Mouse (Mus musculus) lung, embryonic 14.5 days (tissue): ENCODE data around the gene Sp1. TPM values are rescaled to one million over a fixed set of nuclear protein-coding genes. Genes with fewer than 3 reads are reported as not detected.
A peak's percentile ranks its signal among the peaks of the same experiment; 100 is the strongest.

Experiments
- ATAC-seq: fragments of 200-750 bp; cut with Nextera tagmentation; 2 replicates; pipeline ENCODE4 v1.8.0; 2017; ENCODE audit warnings: mild to moderate bottlenecking, moderate TSS enrichment, moderate library complexity; ENCODE audit not compliant: insufficient read depth
- DNase-seq: peaks from one replicate; pipeline ENCODE4 v3.0.0-alpha.2; 2015
- H3K27ac ChIP-seq: fragments of 300-500 bp; sonication (generic); 2 replicates; pipeline ENCODE4 v1.5.1; 2014; ENCODE audit warnings: low read depth, mild to moderate bottlenecking, moderate library complexity
- H3K27me3 ChIP-seq: fragments of 300-500 bp; sonication (generic); 2 replicates; pipeline ENCODE4 v1.6.1; 2014; ENCODE audit warnings: low read length, control low read depth; ENCODE audit not compliant: insufficient read depth
- H3K36me3 ChIP-seq: fragments of 300-500 bp; sonication (generic); 2 replicates; pipeline ENCODE4 v1.6.1; 2014; ENCODE audit warnings: control low read depth; ENCODE audit not compliant: insufficient read depth
- H3K4me1 ChIP-seq: fragments of 300-500 bp; sonication (generic); 2 replicates; pipeline ENCODE4 v1.6.1; 2014; ENCODE audit warnings: antibody characterized with exemption, control low read depth; ENCODE audit not compliant: insufficient read depth
- H3K4me2 ChIP-seq: fragments of 300-500 bp; sonication (generic); 2 replicates; pipeline ENCODE4 v1.6.1; 2014; ENCODE audit warnings: mild to moderate bottlenecking
- H3K4me3 ChIP-seq: fragments of 300-500 bp; sonication (generic); 2 replicates; pipeline ENCODE4 v1.5.1; 2014; ENCODE audit warnings: low read depth, low read length
- H3K9ac ChIP-seq: fragments of 300-500 bp; sonication (generic); 2 replicates; pipeline ENCODE4 v1.6.1; 2014
- H3K9me3 ChIP-seq: fragments of 300-500 bp; sonication (generic); 2 replicates; pipeline ENCODE4 v1.6.1; 2016; ENCODE audit warnings: low read depth, low read length, control low read depth
- CTCF ChIP-seq: IDR thresholded peaks from 2 replicates; pipeline ENCODE4 v1.5.1; 2016; ENCODE audit warnings: antibody characterized with exemption, low read depth
- WGBS: fragments of 180-500 bp; shearing (Covaris S2); extraction: QIAGEN DNeasy Blood & Tissue Kit; methylation state at CpG from one replicate; pipeline ENCODE4 v1.1.7; 2014; 5-methylcytosine and 5-hydroxymethylcytosine counted together
- polyA plus RNA-seq: library from polyadenylated mRNA; unstranded; fragments of >200 nt; fragmentation: Nextera tagmentation; extraction: Ambion mirVana; gene quantifications from 2 replicates; pipeline ENCODE4 v1.2.1, GENCODE M21; 2014

The Sp1 gene
- polyA plus RNA-seq, 1 experiment from 2014 or later = 16.1 TPM

DNA sequence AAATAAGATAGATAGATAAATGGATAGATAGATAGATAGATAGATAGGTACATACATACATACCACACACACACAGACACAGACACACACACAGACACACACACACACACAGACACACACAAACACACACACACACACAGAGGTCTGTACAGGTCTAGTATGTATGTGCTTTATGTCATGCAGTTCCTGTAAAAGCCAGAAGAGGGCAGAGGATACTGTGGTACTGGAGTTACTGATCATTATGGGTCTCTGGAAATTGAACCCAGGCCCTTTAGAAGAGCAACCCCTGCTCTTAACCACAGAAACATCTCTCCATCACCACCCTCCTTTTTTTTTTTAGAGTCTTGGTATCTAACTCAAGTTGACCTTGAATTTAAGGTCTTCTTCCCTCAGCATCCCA, 57.7 kb downstream of the Sp1 start:
- no peak overlapping the region for H3K27ac ChIP-seq
- peak; percentile 54 for TF ChIP-seq CTCF
- H3K4me1 ChIP-seq = no peaks in the 10 kb centered on the region
- H3K4me2 ChIP-seq = no peak overlapping the region
- ATAC-seq = no peak
- H3K9me3 ChIP-seq = no peaks in the 10 kb centered on the region
- H3K4me3 ChIP-seq = no peak overlapping the region
- 0 out of 2 replicates have a peak, but pooled peaks cover 3% of the 10 kb centered on the region for H3K36me3 ChIP-seq
- H3K9ac ChIP-seq = no peak overlapping the region
- DNase-seq = peak; percentile 47
- no peaks in the 10 kb centered on the region for H3K27me3 ChIP-seq

DNA sequence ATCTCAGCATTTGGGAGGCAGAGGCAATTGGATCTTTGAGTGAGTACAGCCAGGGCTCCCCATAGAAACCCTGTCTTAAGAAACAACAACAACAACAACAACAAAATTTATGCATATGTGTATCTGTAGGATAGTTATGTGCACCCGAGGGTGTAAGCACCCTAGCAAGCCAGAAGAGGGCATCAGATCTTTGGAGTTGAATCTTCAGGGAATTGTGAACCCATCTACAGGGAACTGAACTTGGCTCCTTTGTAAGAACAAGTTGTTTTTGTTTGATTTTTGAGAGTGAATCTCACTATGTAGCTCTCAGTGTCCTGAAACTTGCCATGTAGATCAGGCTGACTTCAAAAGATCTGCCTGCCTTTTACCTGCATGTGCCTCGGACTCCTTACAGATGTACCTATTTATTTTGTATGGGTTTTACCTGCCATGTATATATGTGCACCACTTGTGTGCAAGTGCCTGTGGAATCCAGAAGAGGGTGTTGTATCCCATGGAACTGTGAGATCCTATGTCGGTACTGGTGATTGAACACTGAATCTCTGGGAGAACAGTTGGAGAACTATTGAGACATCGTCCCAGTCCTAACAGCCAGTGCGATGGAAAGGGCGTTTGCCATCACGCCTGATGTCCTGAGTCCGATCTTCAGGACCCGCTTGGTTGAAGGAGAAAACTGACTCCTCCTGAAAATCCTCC, 62.9 kb downstream of the Sp1 start:
- TF ChIP-seq CTCF = no peak

DNA sequence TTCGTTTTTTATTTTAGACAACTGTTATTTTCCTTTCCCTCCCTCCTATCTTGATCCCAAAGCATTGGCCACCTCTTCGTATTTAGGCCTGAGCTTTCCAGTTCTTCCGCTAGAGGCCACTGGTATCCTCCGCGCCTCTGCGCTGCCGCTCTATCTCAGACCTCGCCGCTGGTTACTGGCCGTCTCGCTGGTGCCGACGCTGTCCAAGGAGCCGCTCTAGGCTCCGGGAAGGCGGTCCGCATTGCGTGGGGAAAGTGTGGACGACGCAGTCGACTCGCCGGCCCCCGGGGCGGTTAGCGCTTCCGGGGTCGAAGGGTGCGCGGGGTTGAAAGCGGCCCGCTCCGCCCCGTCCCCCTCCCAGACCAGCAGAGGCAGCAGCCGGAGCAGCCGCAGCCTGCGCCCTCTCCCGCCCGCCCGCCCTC, 64.3 kb downstream of the Sp1 start, which contains the start of gene Pcbp2:
Gene Pcbp2, plus strand, starts transcription at position 357 of the 422 bp plus-strand sequence.
- peak; percentile 99 for ATAC-seq
- peaks cover 21% of the 10 kb centered on the region for H3K36me3 ChIP-seq
- H3K9me3 ChIP-seq = no peaks in the 10 kb centered on the region
- TF ChIP-seq CTCF = peak; percentile 88
- H3K9ac ChIP-seq = peak within 1 kb of the TSS; percentile 97
- WGBS = under 1% methylated on average over 30 of the region's 40 CpGs
- H3K27ac ChIP-seq = peak within 1 kb of the TSS; percentile 99
- H3K27me3 ChIP-seq = no peaks in the 10 kb centered on the region
- H3K4me1 ChIP-seq = no peaks in the 10 kb centered on the region
- DNase-seq = peak; percentile 99
- peak within 1 kb of the TSS; percentile 70 for H3K4me2 ChIP-seq
- peak within 1 kb of the TSS; percentile 89 for H3K4me3 ChIP-seq

More for the DNA sequence above, 62.9 kb downstream of the Sp1 start:
- DNase-seq (no peak), ATAC-seq (no peak)
- H3K4me1 ChIP-seq = no peaks in the 10 kb centered on the region
- no peak overlapping the region for H3K9ac ChIP-seq
- no peak overlapping the region for H3K27ac ChIP-seq
- 94% methylated on average over 9 of the region's 9 CpGs for WGBS
- no peaks in the 10 kb centered on the region for H3K27me3 ChIP-seq
- peaks cover 7% of the 10 kb centered on the region for H3K36me3 ChIP-seq
- H3K4me2 ChIP-seq = no peak overlapping the region
- H3K4me3 ChIP-seq = no peak overlapping the region
- H3K9me3 ChIP-seq = no peaks in the 10 kb centered on the region

DNA sequence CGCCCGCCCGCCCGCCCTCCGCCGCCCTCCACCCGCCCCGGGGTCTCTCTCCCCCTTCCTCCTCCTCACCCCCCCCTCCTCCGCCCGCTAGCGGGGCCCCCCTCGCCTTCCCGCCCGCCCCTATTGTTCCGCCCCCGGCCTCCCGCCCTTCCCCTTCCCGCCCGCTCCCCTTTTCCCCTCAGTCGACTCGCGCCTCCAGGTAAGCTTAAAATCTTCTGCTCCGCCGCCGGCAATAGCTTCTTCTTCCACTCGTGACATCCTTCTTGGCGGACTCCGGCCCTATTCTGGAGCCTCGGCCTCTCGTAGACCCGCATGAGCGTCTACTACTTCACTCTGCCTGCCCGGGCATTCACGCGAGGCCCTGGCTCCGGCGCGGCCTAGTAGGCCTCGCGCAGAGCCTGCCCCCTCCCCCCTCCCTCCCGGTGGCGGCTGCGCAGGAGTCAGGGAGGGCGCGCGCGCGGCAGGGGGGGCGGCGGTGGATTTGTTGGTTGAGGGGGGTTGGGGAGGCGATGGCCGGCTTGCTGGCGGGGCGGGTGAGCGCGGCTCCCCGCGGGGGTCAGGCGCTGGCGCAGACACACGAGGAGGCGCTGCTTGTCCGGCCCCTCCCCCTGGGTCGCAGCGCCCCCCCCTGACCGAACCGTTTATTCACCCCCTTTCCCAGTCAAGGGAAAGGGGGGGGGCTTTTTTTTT, 64.8 kb downstream of the Sp1 start:
- Histone ChIP-seq H3K9ac (peak overlapping the region; percentile 97), H3K36me3 (peaks cover 26% of the 10 kb centered on the region), H3K4me3 (peak overlapping the region; percentile 89), H3K4me1 (no peaks in the 10 kb centered on the region), H3K27ac (peak overlapping the region; percentile 99), H3K4me2 (peak overlapping the region; percentile 70), H3K27me3 (no peaks in the 10 kb centered on the region), H3K9me3 (no peaks in the 10 kb centered on the region)
- no peak for TF ChIP-seq CTCF
- ATAC-seq = peak; percentile 76
- peak; percentile 81 for DNase-seq
- under 1% methylated on average over 47 of the region's 67 CpGs for WGBS

DNA sequence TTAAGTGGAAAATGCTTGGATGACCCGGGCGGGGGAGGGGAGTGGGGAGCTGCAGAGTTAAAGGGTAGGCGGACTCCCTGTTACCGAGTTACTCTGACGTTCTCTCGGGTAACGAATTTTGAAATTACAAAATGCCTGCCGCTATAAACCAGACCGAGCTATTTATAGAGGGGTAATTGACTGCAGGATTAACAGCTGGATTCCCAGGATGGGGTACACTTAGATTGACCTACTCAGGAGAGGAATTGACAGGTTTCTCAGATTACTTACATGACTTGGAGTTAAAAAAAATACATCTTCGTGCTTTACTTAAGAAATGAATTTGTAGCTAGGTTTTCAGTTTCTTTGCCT, 65.3 kb downstream of the Sp1 start:
- Histone ChIP-seq H3K4me2 (peak overlapping the region; percentile 70), H3K9ac (peak overlapping the region; percentile 97), H3K4me1 (no peaks in the 10 kb centered on the region), H3K36me3 (peaks cover 32% of the 10 kb centered on the region), H3K27ac (peak overlapping the region; percentile 99), H3K27me3 (no peaks in the 10 kb centered on the region), H3K4me3 (peak overlapping the region; percentile 89), H3K9me3 (no peaks in the 10 kb centered on the region)
- 2% methylated on average over 10 of the region's 10 CpGs for WGBS
- TF ChIP-seq CTCF = no peak
- ATAC-seq = no peak
- DNase-seq = no peak

DNA sequence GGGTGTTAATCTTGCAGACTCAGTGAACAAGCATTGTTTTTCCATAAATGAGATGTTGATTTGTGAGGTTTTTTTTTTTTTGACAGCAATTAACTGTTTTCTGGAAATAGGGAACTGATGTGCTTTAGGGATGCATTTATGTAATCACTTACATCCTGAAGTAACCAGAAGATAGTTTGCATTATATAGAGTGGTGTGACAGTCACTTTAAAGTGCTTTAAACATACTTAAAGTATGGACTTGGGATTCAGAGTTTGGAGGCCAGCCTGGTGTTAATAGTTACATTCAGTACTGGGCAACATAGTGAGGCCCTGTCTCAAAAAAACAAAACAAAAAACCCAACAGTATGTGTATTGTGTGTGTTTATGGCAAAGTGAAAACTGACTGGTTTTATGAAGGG, 65.8 kb downstream of the Sp1 start:
- no peaks in the 10 kb centered on the region for H3K9me3 ChIP-seq
- DNase-seq (no peak), ATAC-seq (no peak)
- H3K4me2 ChIP-seq = peak overlapping the region; percentile 70
- H3K36me3 ChIP-seq = peaks cover 36% of the 10 kb centered on the region
- H3K9ac ChIP-seq = peak overlapping the region; percentile 97
- no peaks in the 10 kb centered on the region for H3K4me1 ChIP-seq
- no peak for TF ChIP-seq CTCF
- no peaks in the 10 kb centered on the region for H3K27me3 ChIP-seq
- peak overlapping the region; percentile 89 for H3K4me3 ChIP-seq
- no peak overlapping the region for H3K27ac ChIP-seq

DNA sequence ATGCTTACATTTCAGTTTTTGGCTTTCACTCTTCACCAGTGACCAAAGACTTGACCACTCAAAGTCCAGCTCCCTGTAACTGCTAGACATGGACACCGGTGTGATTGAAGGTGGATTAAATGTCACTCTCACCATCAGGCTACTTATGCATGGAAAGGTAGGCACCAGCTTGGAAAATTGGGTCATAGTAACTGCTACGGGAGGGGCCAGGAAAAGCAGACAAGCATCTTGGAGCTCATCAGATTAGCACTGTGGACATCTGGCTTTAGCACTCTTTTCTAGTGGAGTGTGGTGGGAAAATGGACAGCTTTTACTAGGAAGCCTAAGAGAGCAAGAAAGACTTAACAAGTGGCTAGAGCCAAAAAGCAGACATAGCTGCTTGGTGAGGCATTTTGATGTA, 67.3 kb downstream of the Sp1 start:
- no peaks in the 10 kb centered on the region for H3K27me3 ChIP-seq
- WGBS = 64% methylated on average over 2 of the region's 2 CpGs
- ATAC-seq (no peak), DNase-seq (no peak)
- H3K9ac ChIP-seq = no peak overlapping the region
- H3K4me3 ChIP-seq = no peak overlapping the region
- H3K4me1 ChIP-seq = no peaks in the 10 kb centered on the region
- H3K36me3 ChIP-seq = peaks cover 51% of the 10 kb centered on the region
- no peak overlapping the region for H3K27ac ChIP-seq
- H3K4me2 ChIP-seq = peak overlapping the region; percentile 21; the same call in 1 of the 2 replicates
- no peak for TF ChIP-seq CTCF
- no peaks in the 10 kb centered on the region for H3K9me3 ChIP-seq
